Mouse (Mus musculus): ENCODE measurements around the gene Apbb2.

The Apbb2 gene

DNA sequence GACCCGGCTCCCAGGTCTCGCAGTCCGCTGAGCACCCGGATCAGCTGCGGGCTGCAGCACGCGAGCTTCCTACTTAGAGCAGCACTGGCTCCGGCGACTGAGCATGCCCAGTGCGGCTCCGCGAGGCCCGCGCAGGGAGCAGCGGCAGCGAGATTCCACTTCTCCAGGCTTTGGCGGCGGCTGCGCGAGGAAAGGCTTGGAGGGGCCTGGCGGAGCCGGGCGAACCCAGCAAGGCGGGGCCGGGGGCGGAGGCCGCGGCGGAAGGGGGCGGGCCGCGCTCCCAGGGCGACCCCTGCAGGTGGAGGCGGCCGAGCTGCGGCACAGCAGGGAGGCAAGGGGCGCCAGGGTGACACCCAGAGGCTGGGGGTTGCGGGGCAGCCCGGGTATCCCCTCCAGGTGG is at the start of gene Apbb2:
Apbb2 (minus strand) TSS at position 188 of the 400 bp plus-strand sequence.
- DNase-seq (ENCODE audit: low spot score in 2 of 2) = peak; percentile 44 to 73

GRCm38 (mm10) chr5:66654220-66654619 is 35.6 kb upstream of the Apbb2 start:
- no peak for DNase-seq (ENCODE audit: low spot score in 2 of 2)

- DNase-seq (ENCODE audit: low spot score in 2 of 2) = no peak
Observed at GRCm38 (mm10) chr5:66647504-66647903, 28.9 kb upstream of the Apbb2 start.

GRCm38 (mm10) chr5:66643260-66643659 is 24.7 kb upstream of the Apbb2 start:
- no peak for DNase-seq (ENCODE audit: low spot score in 2 of 2)

DNA sequence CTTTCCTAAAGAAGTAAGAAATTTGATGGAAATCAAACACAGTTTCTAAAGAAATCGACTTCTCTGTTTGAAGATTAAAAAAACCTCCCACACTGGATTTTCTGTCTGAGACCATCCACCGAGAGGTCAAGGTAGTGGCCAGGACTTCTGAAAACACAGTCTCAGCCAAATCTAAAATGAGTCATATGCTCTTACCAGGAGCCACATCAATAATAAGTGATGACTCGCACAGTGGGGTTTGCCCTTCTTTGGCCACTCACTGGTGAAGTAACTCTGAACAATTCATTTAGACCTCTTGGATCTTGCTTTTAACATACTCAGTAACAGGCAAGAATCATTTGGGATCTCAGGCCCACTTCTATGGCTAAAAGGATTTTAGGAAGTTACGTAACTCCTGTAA is 23.6 kb upstream of the Apbb2 start:
- no peak for DNase-seq (ENCODE audit: low spot score in 2 of 2)

DNA sequence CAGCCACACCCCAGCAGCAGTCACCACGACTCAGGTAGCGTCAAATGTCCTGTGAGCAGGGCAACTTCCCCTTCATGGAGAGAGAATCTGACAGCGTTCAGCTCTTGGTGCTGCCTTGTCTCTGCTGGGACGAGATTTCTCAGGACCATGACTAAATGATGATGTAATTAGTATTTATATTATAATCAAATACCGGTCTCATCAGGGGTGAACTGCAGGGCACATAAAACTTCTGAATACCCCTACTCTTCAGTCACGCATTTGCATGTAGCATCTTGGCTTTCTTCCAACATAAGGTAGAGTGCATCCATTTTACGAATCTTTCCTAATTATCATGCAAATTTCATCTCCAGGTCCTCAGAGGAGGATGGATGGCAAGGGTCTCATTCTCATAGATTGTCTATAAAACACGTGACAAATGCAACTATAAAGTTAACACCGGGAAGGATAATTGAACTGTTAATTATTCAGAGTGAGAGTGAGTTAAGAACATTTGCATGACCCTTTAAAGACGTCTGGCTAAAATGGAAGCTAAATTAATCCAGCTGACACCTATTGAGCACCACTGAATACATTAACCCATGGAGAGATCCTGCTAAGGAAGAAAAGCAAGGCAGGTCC is 17.0 kb upstream of the Apbb2 start:
- no peak for DNase-seq (ENCODE audit: low spot score in 2 of 2)

- DNase-seq (ENCODE audit: low spot score in 2 of 2) = no peak
Observed at GRCm38 (mm10) chr5:66627805-66628204, 9.2 kb upstream of the Apbb2 start.

- DNase-seq (ENCODE audit: low spot score in 2 of 2) = peak in 1 of 2 experiments; percentile 6
Observed at GRCm38 (mm10) chr5:66620191-66620625, 1.6 kb upstream of the Apbb2 start.

GRCm38 (mm10) chr5:66619675-66620074 is 1.1 kb upstream of the Apbb2 start:
- DNase-seq (ENCODE audit: low spot score in 2 of 2) = no peak

DNA sequence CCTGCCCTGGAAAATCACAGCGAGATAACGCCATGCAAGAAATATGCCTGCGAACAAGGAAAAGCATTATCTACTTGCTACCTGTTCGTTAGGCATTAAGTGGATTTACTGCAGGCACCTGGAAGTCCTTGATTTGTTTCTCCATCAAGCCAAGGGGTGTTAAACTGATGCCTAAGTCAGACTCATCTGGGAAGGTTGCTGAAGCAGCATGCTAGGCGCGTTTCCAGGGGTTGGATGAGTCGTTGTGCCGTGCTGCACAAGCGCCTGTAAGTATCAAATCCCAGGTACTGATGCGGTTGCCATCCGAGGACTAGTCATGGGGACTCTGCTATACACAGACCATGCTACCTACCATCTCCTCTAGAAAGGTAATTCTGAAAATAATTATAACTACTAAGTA is 611 bp upstream of the Apbb2 start:
- no peak for DNase-seq (ENCODE audit: low spot score in 2 of 2)

DNA sequence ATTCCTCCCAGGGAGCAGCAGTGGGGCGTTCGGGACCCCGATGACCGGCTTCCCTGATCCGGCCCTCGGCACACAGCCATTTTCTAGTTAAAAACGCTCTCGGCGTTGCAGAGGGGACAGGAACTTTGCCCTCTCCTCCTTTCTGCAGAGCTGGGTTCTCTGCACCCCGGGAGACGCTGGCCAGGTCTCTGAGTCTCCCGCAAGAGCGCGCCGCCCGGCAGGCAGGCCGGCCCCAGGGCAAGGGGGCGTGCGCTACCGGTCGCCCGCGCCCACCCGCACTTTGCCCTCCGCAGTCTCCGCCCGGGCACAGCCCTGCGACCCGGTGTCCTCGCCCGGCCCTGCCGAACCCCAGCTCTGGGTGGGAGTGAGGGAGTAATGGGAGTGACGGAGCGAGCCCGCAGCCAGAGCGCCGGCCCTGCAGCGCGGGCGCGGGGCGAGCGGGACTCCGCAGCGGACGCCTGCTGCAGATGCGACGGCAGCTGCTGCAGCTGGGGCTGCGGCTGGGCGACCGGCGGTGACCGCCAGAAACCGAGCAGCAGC is 593 bp downstream of the Apbb2 start:
- no peak for DNase-seq (ENCODE audit: low spot score in 2 of 2)

- no peak for DNase-seq (ENCODE audit: low spot score in 2 of 2)
Observed at GRCm38 (mm10) chr5:66614940-66615339, 3.6 kb downstream of the Apbb2 start.

GRCm38 (mm10) chr5:66613725-66614124 is 4.9 kb downstream of the Apbb2 start:
- DNase-seq (ENCODE audit: low spot score in 2 of 2) = no peak

- DNase-seq (ENCODE audit: low spot score in 2 of 2) = no peak
Observed at GRCm38 (mm10) chr5:66612964-66613363, 5.6 kb downstream of the Apbb2 start.

DNA sequence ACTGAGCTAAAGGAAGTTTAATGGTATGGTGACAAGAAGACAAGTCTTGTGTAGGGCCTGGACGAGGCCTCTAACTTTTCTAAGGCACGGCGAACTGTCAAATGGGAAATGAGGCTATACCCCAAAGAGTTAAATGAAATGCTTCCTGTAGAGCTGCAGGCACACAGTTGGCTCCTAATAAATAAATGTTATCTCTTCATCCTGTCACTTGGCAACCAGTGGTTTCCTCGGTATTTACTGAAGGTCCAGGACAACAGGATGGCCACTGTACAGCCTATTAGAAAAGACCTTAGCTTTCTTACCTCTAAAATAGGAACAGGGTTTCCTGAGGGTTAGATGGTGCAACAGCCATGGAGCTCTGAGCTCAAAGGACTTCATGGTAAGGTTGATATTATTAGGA is 6.7 kb downstream of the Apbb2 start:
- no peak for DNase-seq (ENCODE audit: low spot score in 2 of 2)

DNA sequence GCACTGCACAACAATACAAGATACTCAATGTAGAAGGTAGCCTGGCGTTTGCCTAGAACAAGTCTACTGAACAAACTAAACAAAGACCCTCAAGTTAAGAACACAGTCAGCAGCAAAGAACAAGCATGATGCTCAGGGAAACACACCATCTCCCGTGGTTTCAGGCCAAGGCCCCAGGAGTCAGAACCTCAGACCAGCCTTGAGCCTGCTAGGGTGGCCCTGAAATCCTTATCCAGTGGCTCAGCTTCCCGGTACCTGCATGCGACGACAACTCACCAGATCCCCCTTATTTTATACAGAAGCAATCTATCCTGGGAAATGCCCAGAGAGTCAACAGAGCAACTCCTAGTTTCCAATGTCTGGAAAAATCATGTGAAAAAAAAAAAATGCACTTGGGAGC is 7.2 kb downstream of the Apbb2 start:
- DNase-seq (ENCODE audit: low spot score in 2 of 2) = no peak

DNA sequence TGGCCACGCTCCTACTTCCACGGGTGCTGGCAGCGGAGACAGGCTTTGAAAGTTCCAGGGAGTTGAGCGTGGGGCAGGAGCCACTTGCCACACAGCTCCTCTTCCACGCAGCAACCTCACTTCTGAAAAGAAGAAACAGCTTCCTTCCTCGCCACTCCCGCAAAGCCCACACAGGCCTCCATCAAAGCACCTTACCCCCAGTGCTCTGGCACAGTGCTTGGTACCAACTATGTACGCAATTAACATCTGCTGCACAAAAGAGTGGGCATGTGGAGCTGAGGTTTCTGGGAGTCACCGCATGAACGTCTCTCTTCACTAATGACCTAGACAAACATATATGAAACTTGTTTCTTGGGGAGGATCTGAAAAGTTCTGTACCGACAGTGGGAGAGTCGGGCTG is 8.3 kb downstream of the Apbb2 start:
- no peak for DNase-seq (ENCODE audit: low spot score in 2 of 2)

DNA sequence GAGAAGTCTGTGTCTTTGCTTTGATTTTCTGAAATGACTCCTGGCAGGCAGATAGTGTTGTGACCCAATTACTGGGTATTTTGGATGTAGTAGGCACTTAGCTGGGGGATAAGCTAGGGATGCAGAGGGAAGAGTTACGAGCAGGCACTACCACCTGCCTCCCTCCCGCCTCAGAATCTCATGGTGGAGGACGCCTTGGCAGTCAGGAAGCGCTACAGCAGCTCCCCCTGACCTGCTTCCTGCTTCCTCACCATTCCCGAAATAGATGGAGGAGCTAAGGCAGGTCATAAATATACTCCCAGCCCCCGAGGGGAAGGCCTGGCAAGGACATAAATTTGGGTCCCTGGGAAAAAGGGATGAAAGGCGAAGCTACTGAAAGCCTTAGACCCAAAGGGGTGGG is 9.3 kb downstream of the Apbb2 start:
- DNase-seq (ENCODE audit: low spot score in 2 of 2) = no peak

DNA sequence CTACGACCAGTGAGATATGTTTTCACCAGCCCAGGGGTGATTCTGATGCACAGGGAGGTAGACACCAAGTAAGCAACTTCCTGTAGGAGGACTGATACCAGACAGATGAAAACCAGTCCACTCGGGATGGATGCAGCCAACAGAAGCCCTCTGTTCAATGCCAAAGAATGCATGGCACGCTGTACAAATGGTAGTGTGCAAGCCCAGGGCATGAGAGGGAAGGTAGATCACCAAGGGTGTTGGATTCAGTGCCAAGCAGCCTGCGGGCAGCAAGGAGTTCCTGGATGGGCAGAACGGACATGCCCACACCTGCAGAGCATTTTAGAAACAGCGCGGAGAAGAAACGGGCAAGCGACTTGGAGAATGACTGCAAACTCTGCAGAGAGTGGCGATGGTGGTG is 10.8 kb downstream of the Apbb2 start:
- DNase-seq (ENCODE audit: low spot score in 2 of 2) = no peak

DNA sequence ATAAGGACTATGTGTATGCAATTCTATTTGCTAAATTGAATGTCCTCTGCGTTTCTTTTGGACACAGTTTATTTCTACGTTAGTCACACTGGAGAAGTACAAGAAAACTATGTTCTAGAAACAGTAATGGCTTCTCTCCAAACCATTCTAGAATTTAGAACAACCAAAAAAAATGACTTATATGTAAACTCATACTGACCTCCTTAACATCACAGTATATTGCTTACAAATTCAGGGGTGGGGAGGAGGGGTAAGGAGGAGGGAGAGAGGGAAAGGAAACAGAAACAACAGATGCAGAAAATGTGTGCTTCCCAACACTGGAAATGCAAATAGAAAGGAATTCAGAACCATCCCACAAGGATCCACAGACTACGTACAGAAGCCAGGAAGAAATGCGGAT is 11.4 kb downstream of the Apbb2 start:
- DNase-seq (ENCODE audit: low spot score in 2 of 2) = no peak

DNA sequence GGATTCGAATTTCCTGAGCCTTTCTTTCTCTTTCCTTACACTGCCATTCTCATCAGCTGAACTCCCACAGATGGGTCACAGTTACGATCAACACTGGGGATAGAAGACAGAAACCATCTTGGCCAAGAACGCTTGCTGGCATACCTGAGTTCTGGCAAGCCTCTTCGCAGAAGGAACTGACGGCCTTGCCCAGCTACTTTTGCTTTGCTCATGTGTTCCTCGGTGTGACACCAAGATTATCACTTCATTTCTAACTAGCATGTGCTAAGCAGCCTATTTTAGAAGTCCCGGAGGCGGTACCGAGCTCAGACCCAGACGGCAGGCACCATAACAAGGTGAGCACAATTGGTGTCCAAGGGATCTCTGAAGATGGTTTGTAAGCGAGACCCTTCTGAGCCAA is 12.9 kb downstream of the Apbb2 start:
- no peak for DNase-seq (ENCODE audit: low spot score in 2 of 2)

DNA sequence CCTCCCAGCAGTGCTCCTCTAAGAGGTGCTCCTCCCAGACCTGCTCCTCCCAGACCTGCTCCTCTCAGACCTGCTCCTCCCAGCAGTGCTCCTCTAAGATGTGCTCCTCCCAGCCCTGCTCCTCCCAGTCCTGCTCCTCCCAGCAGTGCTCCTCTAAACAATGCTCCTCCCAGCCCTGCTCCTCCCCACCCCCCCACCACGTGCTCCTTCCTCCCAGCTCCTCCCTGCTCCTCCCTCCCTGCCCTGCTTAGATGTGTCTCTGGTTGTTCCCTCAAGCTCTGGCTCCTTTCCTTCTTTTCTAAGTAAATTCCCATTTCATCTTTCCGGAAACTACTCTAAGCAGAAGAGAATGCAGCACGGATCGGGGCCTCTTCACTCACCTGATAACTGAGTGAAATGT is 14.2 kb downstream of the Apbb2 start:
- no peak for DNase-seq (ENCODE audit: low spot score in 2 of 2)

DNA sequence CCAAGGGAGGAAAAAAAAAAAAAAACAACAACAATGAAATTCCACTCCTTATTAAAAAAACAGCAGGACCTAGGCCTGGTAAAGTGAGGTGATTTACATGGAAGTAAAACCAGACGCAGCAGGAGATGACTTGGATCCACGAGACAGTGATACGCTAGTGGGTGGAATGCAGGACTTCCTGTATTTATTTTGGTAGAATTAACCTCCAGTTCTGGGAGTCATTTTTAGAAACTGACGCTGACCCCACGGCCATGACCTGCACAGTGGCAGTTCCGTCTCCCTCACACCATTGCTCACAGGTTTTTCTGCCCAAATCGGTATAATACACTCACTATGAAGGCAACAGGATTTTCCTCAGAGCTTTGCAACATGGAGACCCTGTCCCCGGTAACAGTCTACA is 14.8 kb downstream of the Apbb2 start:
- DNase-seq (ENCODE audit: low spot score in 2 of 2) = no peak

DNA sequence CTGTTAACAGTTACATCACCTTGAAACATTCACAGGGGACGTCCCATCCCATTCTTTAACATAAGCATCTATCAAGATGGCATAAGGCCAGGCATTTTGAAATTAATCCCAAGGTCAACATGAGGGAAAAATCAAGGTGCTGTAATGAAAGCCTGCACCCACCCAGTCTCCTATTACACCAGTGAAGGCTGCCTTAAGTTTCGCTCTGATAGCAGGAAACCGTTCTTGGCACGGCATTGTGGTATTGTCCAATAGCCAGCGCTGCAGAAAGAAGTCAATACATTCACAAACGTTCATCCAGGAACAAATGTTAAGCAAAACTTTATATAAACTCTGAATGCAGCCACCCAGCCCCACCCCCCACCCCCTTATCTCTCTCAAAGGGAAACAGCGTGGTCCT is 15.4 kb downstream of the Apbb2 start:
- DNase-seq (ENCODE audit: low spot score in 2 of 2) = no peak
